Mouse (Mus musculus) kidney, embryonic 16.5 days (tissue): ENCODE measurements at regions not wholly inside any gene's neighbourhood (a gene's known extent, or its start where the extent isn't known, plus 50 kb on each side); places are given as distances from the start of the nearest gene placed in this dataset.
A peak's percentile ranks its signal among the peaks of the same experiment; 100 is the strongest.
"Not testable (repeated sequence)": the region's sequence is repeated elsewhere in the genome, so short reads cannot be mapped to it uniquely, and the experiment has no call there.

Source experiments
- ATAC-seq: fragments of 200-750 bp; cut with Nextera tagmentation; 2 replicates; pipeline ENCODE4 v1.8.0; 2017; ENCODE audit warnings: moderate TSS enrichment; ENCODE audit not compliant: low FRiP score, low TSS enrichment
- H3K27ac ChIP-seq: fragments of 300-500 bp; sonication (generic); 2 replicates; pipeline ENCODE4 v1.5.1; 2014; ENCODE audit warnings: low read length
- H3K27me3 ChIP-seq: fragments of 300-500 bp; sonication (generic); 2 replicates; pipeline ENCODE4 v1.6.1; 2014; ENCODE audit warnings: low read length, control low read depth, mixed read lengths; ENCODE audit not compliant: insufficient read depth
- H3K36me3 ChIP-seq: fragments of 300-500 bp; sonication (generic); 2 replicates; pipeline ENCODE4 v1.6.1; 2014; ENCODE audit warnings: low read length, control low read depth, mixed read lengths; ENCODE audit not compliant: insufficient read depth
- H3K4me1 ChIP-seq: fragments of 300-500 bp; sonication (generic); 2 replicates; pipeline ENCODE4 v1.6.1; 2014; ENCODE audit warnings: low read length, control low read depth, mixed read lengths; ENCODE audit not compliant: insufficient read depth
- H3K4me2 ChIP-seq: fragments of 300-500 bp; sonication (generic); replicated peaks from 2 replicates; pipeline ENCODE4 v1.6.1; 2014; ENCODE audit warnings: low read depth, low read length
- H3K4me3 ChIP-seq: fragments of 300-500 bp; sonication (generic); 2 replicates; pipeline ENCODE4 v1.5.1; 2014; ENCODE audit warnings: mild to moderate bottlenecking, low read length
- H3K9ac ChIP-seq: fragments of 300-500 bp; sonication (generic); replicated peaks from 2 replicates; pipeline ENCODE4 v1.6.1; 2014; ENCODE audit warnings: low read length
- H3K9me3 ChIP-seq: fragments of 300-500 bp; sonication (generic); 2 replicates; pipeline ENCODE4 v1.6.1; 2016; ENCODE audit warnings: low read length, control low read depth
- WGBS: fragments of 180-500 bp; shearing (Covaris S2); extraction: QIAGEN DNeasy Blood & Tissue Kit; methylation state at CpG from one replicate; pipeline ENCODE4 v1.1.7; 2014; 5-methylcytosine and 5-hydroxymethylcytosine counted together

DNA sequence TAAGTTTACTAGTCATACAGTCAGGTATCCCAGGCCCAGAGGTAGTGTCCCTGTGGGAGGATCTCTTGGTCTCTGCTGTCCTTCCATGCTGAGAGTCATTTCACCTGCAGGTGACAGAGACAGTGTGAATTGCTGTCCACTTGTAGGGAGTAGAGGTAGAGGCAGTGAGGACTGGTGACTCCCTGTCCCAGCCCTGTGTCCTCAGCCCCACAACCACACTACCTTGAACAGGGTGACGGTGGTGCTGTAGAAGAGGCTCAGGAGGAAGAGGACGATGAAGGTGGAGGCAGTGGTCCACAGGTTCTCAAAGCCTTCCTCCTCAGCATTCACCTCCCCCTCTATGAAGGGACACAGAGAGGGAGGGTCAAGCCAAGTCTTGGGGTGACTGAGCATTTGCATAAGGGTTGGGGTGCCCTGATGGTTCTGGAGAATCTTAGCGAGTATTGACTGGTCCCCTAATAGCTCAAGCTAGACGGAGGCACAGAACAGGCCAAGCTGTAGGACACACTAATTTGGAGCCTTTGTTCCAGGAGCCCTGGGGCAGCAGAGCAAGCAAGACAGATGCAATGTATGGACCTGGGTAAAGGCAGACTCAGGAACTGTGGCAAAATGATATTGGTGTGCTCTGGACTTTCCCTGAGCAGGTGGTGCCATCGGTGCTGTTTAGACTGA lies 70.4 kb upstream of the Adam6b start:
- Histone ChIP-seq H3K9me3 (no peaks in the 10 kb centered on the region), H3K4me2 (no peak overlapping the region), H3K4me3 (no peak overlapping the region), H3K4me1 (no peaks in the 10 kb centered on the region), H3K9ac (no peak overlapping the region), H3K27me3 (no peaks in the 10 kb centered on the region), H3K27ac (no peak overlapping the region), H3K36me3 (no peaks in the 10 kb centered on the region)
- ATAC-seq = no peak
- 86% methylated on average over 5 of the region's 5 CpGs for WGBS

GRCm38 (mm10) chr12:113420721-113421305 lies 68.5 kb upstream of the Adam6b start:
- Histone ChIP-seq H3K4me1 (no peaks in the 10 kb centered on the region), H3K27ac (no peak overlapping the region), H3K4me2 (no peak overlapping the region), H3K27me3 (no peaks in the 10 kb centered on the region), H3K4me3 (no peak overlapping the region), H3K36me3 (no peaks in the 10 kb centered on the region), H3K9ac (no peak overlapping the region), H3K9me3 (no peaks in the 10 kb centered on the region)
- 80% methylated on average over 9 of the region's 9 CpGs for WGBS
- ATAC-seq = no peak

- Histone ChIP-seq H3K9ac (no peak overlapping the region), H3K27ac (no peak overlapping the region)
- 85% methylated on average over 16 of the region's 16 CpGs for WGBS
Measured at GRCm38 (mm10) chr12:113421716-113422595, 67.4 kb upstream of the Adam6b start.

DNA sequence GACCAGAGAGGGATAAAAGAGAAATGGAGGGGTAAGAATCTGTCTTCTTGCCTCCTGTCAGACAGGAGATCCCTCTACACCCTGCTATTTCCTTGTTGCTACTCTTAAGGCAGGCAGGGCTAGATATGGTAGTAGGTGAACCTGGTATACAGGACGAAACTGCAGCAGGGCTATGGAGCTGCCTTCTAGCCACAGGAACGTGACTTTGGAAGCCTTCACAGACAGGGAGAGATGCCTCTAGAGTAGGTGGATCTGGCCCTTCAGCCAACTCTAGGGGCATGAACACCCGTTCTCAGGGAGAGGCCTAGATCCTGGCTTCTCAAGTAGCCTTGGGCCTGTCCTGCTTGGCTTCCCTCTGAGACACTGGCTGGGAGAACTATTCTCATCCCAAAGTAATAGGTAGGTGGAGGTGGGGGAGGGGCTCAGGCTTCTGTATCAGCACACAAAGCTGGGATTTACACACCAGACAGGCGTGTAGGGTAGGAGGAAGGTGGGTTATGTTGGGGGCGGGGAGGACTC lies 66.5 kb upstream of the Adam6b start:
- no peak for ATAC-seq
- no peaks in the 10 kb centered on the region for H3K36me3 ChIP-seq
- H3K9ac ChIP-seq = no peak overlapping the region
- no peak overlapping the region for H3K4me3 ChIP-seq
- no peaks in the 10 kb centered on the region for H3K4me1 ChIP-seq
- no peaks in the 10 kb centered on the region for H3K27me3 ChIP-seq
- H3K4me2 ChIP-seq = no peak overlapping the region
- no peak overlapping the region for H3K27ac ChIP-seq
- 78% methylated on average over 5 of the region's 5 CpGs for WGBS
- no peaks in the 10 kb centered on the region for H3K9me3 ChIP-seq

More at GRCm38 (mm10) chr12:113421716-113422595, 67.4 kb upstream of the Adam6b start:
- H3K9me3 ChIP-seq = no peaks in the 10 kb centered on the region
- H3K27me3 ChIP-seq = no peaks in the 10 kb centered on the region
- no peaks in the 10 kb centered on the region for H3K36me3 ChIP-seq
- no peak overlapping the region for H3K4me2 ChIP-seq
- no peaks in the 10 kb centered on the region for H3K4me1 ChIP-seq
- H3K4me3 ChIP-seq = no peak overlapping the region
- no peak for ATAC-seq

GRCm38 (mm10) chr12:113423736-113424597 lies 65.3 kb upstream of the Adam6b start:
- Histone ChIP-seq H3K9ac (no peak overlapping the region), H3K4me2 (no peak overlapping the region), H3K4me1 (no peaks in the 10 kb centered on the region), H3K4me3 (no peak overlapping the region), H3K36me3 (no peaks in the 10 kb centered on the region), H3K27me3 (no peaks in the 10 kb centered on the region), H3K27ac (no peak overlapping the region), H3K9me3 (no peaks in the 10 kb centered on the region)
- 83% methylated on average over 6 of the region's 6 CpGs for WGBS
- peak; percentile 49; the same call in 1 of the 2 replicates for ATAC-seq

DNA sequence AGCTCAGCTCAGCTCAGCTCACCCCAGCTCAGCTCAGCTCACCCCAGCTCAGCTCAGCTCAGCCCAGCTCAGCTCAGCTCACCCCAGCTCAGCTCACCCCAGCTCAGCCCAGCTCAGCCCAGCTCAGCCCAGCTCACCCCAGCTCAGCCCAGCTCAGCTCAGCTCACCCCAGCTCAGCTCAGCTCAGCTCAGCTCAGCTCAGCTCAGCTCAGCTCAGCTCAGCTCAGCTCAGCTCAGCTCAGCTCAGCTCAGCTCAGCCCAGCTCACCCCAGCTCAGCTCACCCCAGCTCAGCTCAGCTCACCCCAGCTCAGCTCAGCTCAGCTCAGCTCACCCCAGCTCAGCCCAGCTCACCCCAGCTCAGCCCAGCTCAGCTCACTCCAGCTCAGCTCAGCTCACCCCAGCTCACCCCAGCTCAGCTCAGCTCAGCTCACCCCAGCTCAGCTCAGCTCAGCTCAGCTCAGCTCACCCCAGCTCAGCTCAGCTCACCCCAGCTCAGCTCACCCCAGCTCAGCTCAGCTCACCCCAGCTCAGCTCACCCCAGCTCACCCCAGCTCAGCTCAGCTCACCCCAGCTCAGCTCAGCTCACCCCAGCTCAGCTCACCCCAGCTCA lies 64.6 kb upstream of the Adam6b start:
- H3K9me3 ChIP-seq, H3K36me3 ChIP-seq, H3K4me3 ChIP-seq, ATAC-seq, H3K9ac ChIP-seq, H3K4me1 ChIP-seq, H3K27me3 ChIP-seq, H3K27ac ChIP-seq, H3K4me2 ChIP-seq: not testable (repeated sequence)

DNA sequence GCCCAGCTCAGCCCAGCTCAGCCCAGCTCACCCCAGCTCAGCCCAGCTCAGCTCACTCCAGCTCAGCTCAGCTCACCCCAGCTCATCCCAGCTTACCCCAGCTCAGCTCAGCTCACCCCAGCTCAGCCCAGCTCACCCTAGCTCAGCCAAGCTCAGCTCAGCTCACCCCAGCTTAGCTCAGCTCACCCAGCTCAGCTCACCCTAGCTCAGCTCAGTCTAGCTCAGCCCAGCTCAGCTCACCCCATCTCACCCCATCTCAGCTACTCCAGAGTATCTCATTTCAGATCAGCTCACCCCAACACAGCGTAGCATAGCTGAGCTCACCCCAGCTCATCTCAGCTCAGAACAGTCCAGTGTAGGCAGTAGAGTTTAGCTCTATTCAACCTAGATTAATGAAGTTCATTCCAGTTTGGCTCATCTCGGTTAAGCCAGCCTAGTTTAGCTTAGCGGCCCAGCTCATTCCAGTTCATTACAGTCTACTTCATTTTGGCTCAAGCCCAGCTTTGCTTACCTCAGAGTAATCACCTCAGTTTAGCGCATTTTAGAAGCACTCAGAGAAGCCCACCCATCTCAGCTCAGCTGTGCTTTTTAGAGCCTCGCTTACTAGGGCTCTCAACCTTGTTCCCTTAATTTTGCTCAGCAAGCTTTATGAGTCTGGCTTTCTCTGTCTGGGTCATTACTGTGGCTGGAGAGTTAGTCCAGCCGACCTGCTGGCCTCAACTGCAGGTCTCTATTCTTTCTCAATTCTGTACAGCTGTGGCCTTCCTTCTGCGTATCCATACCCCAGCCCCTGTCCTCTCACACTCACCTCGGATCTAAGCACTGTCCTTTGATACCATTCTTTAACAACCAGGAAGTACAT lies 63.9 kb upstream of the Adam6b start:
- H3K27ac ChIP-seq = no peak overlapping the region
- H3K27me3 ChIP-seq = no peaks in the 10 kb centered on the region
- H3K4me1 ChIP-seq = no peaks in the 10 kb centered on the region
- H3K9ac ChIP-seq = no peak overlapping the region
- no peak overlapping the region for H3K4me2 ChIP-seq
- no peaks in the 10 kb centered on the region for H3K9me3 ChIP-seq
- no peak for ATAC-seq
- no peaks in the 10 kb centered on the region for H3K36me3 ChIP-seq
- 77% methylated on average over 8 of the region's 8 CpGs for WGBS
- H3K4me3 ChIP-seq = no peak overlapping the region

DNA sequence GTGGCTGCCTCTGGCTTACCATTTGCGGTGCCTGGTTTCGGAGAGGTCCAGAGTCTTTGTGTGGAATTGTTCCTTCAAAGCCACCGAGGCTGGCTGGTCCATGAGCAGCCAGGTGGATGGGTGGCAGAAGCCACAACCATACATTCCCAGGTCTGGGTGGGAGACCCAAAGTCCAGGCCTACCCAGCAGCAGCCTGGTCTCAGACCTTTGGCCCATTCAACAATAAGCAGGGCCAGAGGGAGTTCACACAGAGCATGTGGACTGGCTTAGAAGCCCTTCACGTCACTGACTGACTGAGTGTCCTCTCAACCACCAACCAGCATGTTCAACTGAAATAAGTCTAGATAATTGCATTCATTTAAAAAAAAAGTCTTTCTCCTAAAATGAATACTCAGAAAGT lies 62.7 kb upstream of the Adam6b start:
- no peaks in the 10 kb centered on the region for H3K4me1 ChIP-seq
- WGBS = 85% methylated on average over 4 of the region's 4 CpGs
- H3K27me3 ChIP-seq = no peaks in the 10 kb centered on the region
- no peak overlapping the region for H3K9ac ChIP-seq
- H3K36me3 ChIP-seq = no peaks in the 10 kb centered on the region
- H3K4me2 ChIP-seq = no peak overlapping the region
- H3K9me3 ChIP-seq = no peaks in the 10 kb centered on the region
- ATAC-seq = no peak
- H3K4me3 ChIP-seq = no peak overlapping the region
- H3K27ac ChIP-seq = no peak overlapping the region
